In genomic region chr16:52451786-52452476, GRCm38 (mm10) we compare ENCODE assay signal across 8 mouse cellular contexts. TPM values are rescaled to one million over a fixed set of nuclear protein-coding genes. Genes with fewer than 3 reads are reported as not detected.
DNase-seq lines count a peak whose midpoint lies in the region; ATAC-seq lines count a peak whose summit lies in the region.

No protein-coding gene starts in this region.

- ATAC-seq in heart, embryonic 14.5 days (ENCODE audit: insufficient number of reproducible peaks, insufficient read depth, low FRiP score, low read depth): no peak
- no peak for ATAC-seq in midbrain, embryonic 15.5 days (replicated peaks)

- H3K4me1 ChIP-seq in heart, embryonic 14.5 days (ENCODE audit: control insufficient read depth in 2 of 2, insufficient read depth in 2 of 2, low read length in 2 of 2): peaks cover 0 to 7% of the 10 kb centered on the region in 2 experiments; a peak in 2 of 4 replicates
- H3K4me1 ChIP-seq in midbrain, embryonic 15.5 days: peaks cover 33% of the 10 kb centered on the region

- peak overlapping the region; percentile 80 to 83 for H3K4me3 ChIP-seq in heart, embryonic 14.5 days (ENCODE audit: control insufficient read depth in 1 of 2, insufficient read depth in 1 of 2, low read depth in 1 of 2, low read length in 2 of 2)
- H3K4me3 ChIP-seq in midbrain, embryonic 15.5 days: peak overlapping the region; percentile 69

- H3K9ac ChIP-seq in heart, embryonic 14.5 days (ENCODE audit: low read length): peak overlapping the region; percentile 77
- peak overlapping the region; percentile 52 for H3K9ac ChIP-seq in midbrain, embryonic 15.5 days

- no peak overlapping the region; a peak in 2 of 4 replicates for H3K27ac ChIP-seq in heart, embryonic 14.5 days (replicated peaks in 1 of 2; ENCODE audit: control insufficient read depth in 1 of 2, insufficient read depth in 1 of 2, low read depth in 2 of 2, low read length in 2 of 2)
- H3K27ac ChIP-seq in midbrain, embryonic 15.5 days: peak overlapping the region; percentile 76

- no peaks in the 10 kb centered on the region for H3K36me3 ChIP-seq in heart, embryonic 14.5 days (ENCODE audit: control insufficient read depth, insufficient read depth, low read length)
- no peaks in the 10 kb centered on the region for H3K36me3 ChIP-seq in midbrain, embryonic 15.5 days (replicated peaks)

- H3K27me3 ChIP-seq in heart, embryonic 14.5 days (ENCODE audit: control insufficient read depth, insufficient read depth, low read length): no peaks in the 10 kb centered on the region
- no peaks in the 10 kb centered on the region for H3K27me3 ChIP-seq in midbrain, embryonic 15.5 days (replicated peaks)

- peak overlapping the region; percentile 84 for H3K4me2 ChIP-seq in heart, embryonic 14.5 days (ENCODE audit: low read length)
- peak overlapping the region; percentile 69 for H3K4me2 ChIP-seq in midbrain, embryonic 15.5 days

- DNase-seq in cerebellum, adult 9-10 months: peak; percentile 12
- no peak for DNase-seq in cerebellum, adult 11 months
- DNase-seq in thymus, postnatal 14 days: peak; percentile 23
- DNase-seq in thymus, adult 18-20 months: no peak
- DNase-seq in layer of hippocampus, postnatal 25 days (ENCODE audit: extremely low spot score in 1 of 2, low spot score in 1 of 2): peak; percentile 14 to 18
- DNase-seq in c-Kit-positive CD71-positive TER-119-positive erythroid progenitor cells, embryonic 14.5 days (ENCODE audit: low spot score): no peak

- WGBS in heart, embryonic 14.5 days: under 1% methylated on average over 23 of the region's 23 CpGs
- under 1% methylated on average over 23 of the region's 23 CpGs for WGBS in midbrain, embryonic 15.5 days

- H3K9me3 ChIP-seq in heart, embryonic 14.5 days (ENCODE audit: control insufficient read depth, low read length): no peaks in the 10 kb centered on the region
- H3K9me3 ChIP-seq in midbrain, embryonic 15.5 days: no peaks in the 10 kb centered on the region

RNA-seq across cellular contexts. Expression of gene Alcam, which starts 1.9 kb away (rescaled TPM):
- 14.7 and 21.2 TPM in 2 replicates for polyA plus RNA-seq in heart, embryonic 14.5 days (2014; fragmentation: Nextera tagmentation; extraction: Ambion mirVana)
- total RNA-seq in layer of hippocampus, postnatal 25 days (2021): 100 to 1,000 TPM; 107 to 113 TPM
- 23.5 and 26.6 TPM in 2 replicates for polyA plus RNA-seq in midbrain, embryonic 15.5 days (2015; fragmentation: Nextera tagmentation; extraction: Ambion mirVana)

Comparison
In these comparisons a context has a peak if more than half of its experiments do, and no peak if none do; other contexts are left out.
1. DNase-seq: peak in cerebellum, adult 9-10 months (single experiment), thymus, postnatal 14 days (single experiment) and layer of hippocampus, postnatal 25 days (2 of 2); none in cerebellum, adult 11 months (single experiment), thymus, adult 18-20 months (0 of 2) and c-Kit-positive CD71-positive TER-119-positive erythroid progenitor cells, embryonic 14.5 days (single experiment).